Mouse (Mus musculus) ovary, postnatal 10 days (tissue): ENCODE data around the gene Adcy4.

ENCODE experiments used
- DNase-seq: peaks from one replicate; pipeline ENCODE4 v3.0.0; 2022; ENCODE audit warnings: low spot score

The Adcy4 gene

GRCm38 (mm10) chr14:55783958-55784235 lies at the start of gene Adcy4:
Gene Adcy4 (minus strand): TSS chr14:55784095.
- peak; percentile 1 for DNase-seq

GRCm38 (mm10) chr14:55833126-55833525 lies 49.2 kb upstream of the Adcy4 start:
- DNase-seq: no peak

- DNase-seq: no peak
These were observed 46.4 kb upstream of the Adcy4 start for GRCm38 (mm10) chr14:55830331-55830730.

GRCm38 (mm10) chr14:55829854-55830253 lies 46.0 kb upstream of the Adcy4 start:
- DNase-seq: no peak

- no peak for DNase-seq
These were observed 44.9 kb upstream of the Adcy4 start for GRCm38 (mm10) chr14:55828716-55829263.

GRCm38 (mm10) chr14:55826551-55827340 lies 42.9 kb upstream of the Adcy4 start:
- DNase-seq: no peak

GRCm38 (mm10) chr14:55826142-55826541 lies 42.2 kb upstream of the Adcy4 start:
- DNase-seq: no peak

- DNase-seq: no peak
These were observed 41.5 kb upstream of the Adcy4 start for GRCm38 (mm10) chr14:55825216-55826051.

- DNase-seq: no peak
These were observed 40.8 kb upstream of the Adcy4 start for GRCm38 (mm10) chr14:55824481-55825215.

GRCm38 (mm10) chr14:55824001-55824480 lies 40.1 kb upstream of the Adcy4 start:
- peak; percentile 52 for DNase-seq

- peak; percentile 84 for DNase-seq
These were observed 39.3 kb upstream of the Adcy4 start, which contains the start of gene Nfatc4 for GRCm38 (mm10) chr14:55822991-55823762. Gene Nfatc4 (plus strand): TSS chr14:55823144.

- peak; percentile 49 for DNase-seq
These were observed 38.6 kb upstream of the Adcy4 start for GRCm38 (mm10) chr14:55822435-55822990.

GRCm38 (mm10) chr14:55820576-55820975 lies 36.7 kb upstream of the Adcy4 start:
- no peak for DNase-seq

- DNase-seq: no peak
These were observed 36.0 kb upstream of the Adcy4 start for GRCm38 (mm10) chr14:55819845-55820405.

GRCm38 (mm10) chr14:55815310-55815751 lies 31.4 kb upstream of the Adcy4 start:
- DNase-seq: no peak

GRCm38 (mm10) chr14:55814885-55815284 lies 31.0 kb upstream of the Adcy4 start:
- no peak for DNase-seq

GRCm38 (mm10) chr14:55795380-55796163 lies 11.7 kb upstream of the Adcy4 start:
- no peak for DNase-seq

GRCm38 (mm10) chr14:55793946-55794345 lies 10.1 kb upstream of the Adcy4 start:
- no peak for DNase-seq

GRCm38 (mm10) chr14:55793461-55793860 lies 9.6 kb upstream of the Adcy4 start:
- DNase-seq: no peak
